Mouse (Mus musculus) ES-Bruce4 (cell line): ENCODE results near the gene Umodl1. TPM values are rescaled to one million over a fixed set of nuclear protein-coding genes. Genes with fewer than 3 reads are reported as not detected.

Experiments
- H3K27ac ChIP-seq: 2 replicates; pipeline ENCODE4 v1.5.1; 2012; ENCODE audit warnings: low read length, inconsistent platforms; ENCODE audit not compliant: insufficient read depth
- H3K27me3 ChIP-seq: 2 replicates; pipeline ENCODE4 v1.6.1; 2012; ENCODE audit warnings: mild to moderate bottlenecking, low read length, inconsistent platforms; ENCODE audit not compliant: control insufficient read depth, poor library complexity, insufficient read depth, severe bottlenecking
- H3K36me3 ChIP-seq: 2 replicates; pipeline ENCODE4 v1.6.1; 2012; ENCODE audit warnings: inconsistent platforms, mild to moderate bottlenecking, low read length, moderate library complexity; ENCODE audit not compliant: control insufficient read depth, poor library complexity, insufficient read depth, severe bottlenecking
- H3K4me1 ChIP-seq: one replicate; pipeline ENCODE4 v1.8.1; 2011; ENCODE audit warnings: low read length; ENCODE audit not compliant: control insufficient read depth, insufficient read depth
- H3K4me3 ChIP-seq: 2 replicates; pipeline ENCODE4 v1.5.1; 2011; ENCODE audit warnings: low read depth, mild to moderate bottlenecking, low read length
- H3K9ac ChIP-seq: 2 replicates; pipeline ENCODE4 v1.6.1; 2012; ENCODE audit warnings: low read depth, mild to moderate bottlenecking, inconsistent platforms; ENCODE audit not compliant: poor library complexity, severe bottlenecking
- H3K9me3 ChIP-seq: replicated peaks from 2 replicates; pipeline ENCODE4 v1.6.1; 2012; ENCODE audit warnings: mild to moderate bottlenecking, low read length, inconsistent platforms; ENCODE audit not compliant: control insufficient read depth, poor library complexity, insufficient read depth, severe bottlenecking
- CTCF ChIP-seq: IDR thresholded peaks from one replicate; pipeline ENCODE4 v1.8.1; 2011; ENCODE audit warnings: low read depth, low read length
- EP300 ChIP-seq: IDR thresholded peaks from 2 replicates; pipeline ENCODE4 v1.6.1; 2011; ENCODE audit warnings: low read depth, low read length; ENCODE audit not compliant: insufficient read depth
- POLR2A ChIP-seq: IDR thresholded peaks from one replicate; pipeline ENCODE4 v1.8.1; 2011; ENCODE audit warnings: low read length; ENCODE audit not compliant: insufficient read depth
- polyA plus RNA-seq: library from polyadenylated mRNA; stranded (reverse); fragments of >200 nt; gene quantifications from 2 replicates; pipeline ENCODE4 v1.2.4, GENCODE M21; 2011; ENCODE audit warnings: low read depth; ENCODE audit not compliant: missing spikeins, insufficient read depth, insufficient read length

Gene Umodl1
- not detected in 2 replicates for polyA plus RNA-seq

DNA sequence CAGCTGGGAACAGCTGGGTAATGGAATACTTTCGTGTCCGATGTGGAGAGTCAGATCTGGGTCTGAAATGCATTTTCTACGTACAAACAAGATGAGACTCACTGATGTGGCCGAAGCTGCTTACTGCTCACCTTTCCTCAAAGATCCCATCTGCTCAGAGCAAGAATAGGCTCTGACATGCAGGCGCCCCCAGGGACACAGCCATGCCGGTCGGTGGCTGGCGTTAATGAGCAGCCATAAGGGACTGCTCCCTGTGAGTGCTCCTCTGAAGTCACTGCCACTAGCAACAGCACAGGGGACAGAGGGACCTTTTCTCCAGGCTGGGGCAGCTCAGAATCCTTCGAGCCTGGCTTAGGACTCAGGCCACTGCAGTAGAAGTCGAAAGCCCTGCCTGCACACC, at the start of gene Umodl1:
TSS of gene Umodl1 (plus strand) at position 301 of the 400 bp plus-strand sequence.
- H3K9ac ChIP-seq: no peak within 1 kb of the TSS
- no peak within 1 kb of the TSS for H3K27ac ChIP-seq
- no peak within 1 kb of the TSS for H3K4me3 ChIP-seq
- H3K36me3 ChIP-seq: no peaks in the 10 kb centered on the region
- no peaks in the 10 kb centered on the region for H3K9me3 ChIP-seq
- H3K4me1 ChIP-seq: no peaks in the 10 kb centered on the region
- TF ChIP-seq POLR2A (no peak), CTCF (no peak), EP300 (no peak)
- H3K27me3 ChIP-seq: no peaks in the 10 kb centered on the region

DNA sequence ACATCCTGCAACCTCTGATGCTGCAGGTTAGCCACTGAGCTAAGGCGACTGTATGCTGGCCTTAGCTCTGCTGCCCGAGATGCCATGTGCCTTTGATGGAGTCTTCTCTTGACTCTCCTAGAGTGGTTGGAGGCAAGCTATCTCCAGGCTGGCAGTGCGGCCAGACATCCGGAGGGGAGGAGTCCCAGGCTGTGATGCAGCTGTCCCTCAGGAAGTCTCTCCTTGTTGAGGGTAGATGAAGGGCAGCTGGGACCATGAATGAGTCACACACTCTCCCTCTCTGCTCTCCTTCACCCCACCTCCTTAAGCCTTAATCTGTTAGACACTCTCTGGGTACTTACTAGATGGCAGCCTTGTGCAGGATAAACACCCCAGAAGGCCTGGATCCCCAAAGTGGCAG, 46.9 kb upstream of the Umodl1 start:
- Histone ChIP-seq H3K9ac (no peak overlapping the region), H3K9me3 (no peaks in the 10 kb centered on the region), H3K36me3 (no peaks in the 10 kb centered on the region), H3K27me3 (no peaks in the 10 kb centered on the region), H3K4me1 (no peaks in the 10 kb centered on the region), H3K27ac (no peak overlapping the region), H3K4me3 (no peak overlapping the region)
- TF ChIP-seq POLR2A (no peak), EP300 (no peak), CTCF (no peak)

DNA sequence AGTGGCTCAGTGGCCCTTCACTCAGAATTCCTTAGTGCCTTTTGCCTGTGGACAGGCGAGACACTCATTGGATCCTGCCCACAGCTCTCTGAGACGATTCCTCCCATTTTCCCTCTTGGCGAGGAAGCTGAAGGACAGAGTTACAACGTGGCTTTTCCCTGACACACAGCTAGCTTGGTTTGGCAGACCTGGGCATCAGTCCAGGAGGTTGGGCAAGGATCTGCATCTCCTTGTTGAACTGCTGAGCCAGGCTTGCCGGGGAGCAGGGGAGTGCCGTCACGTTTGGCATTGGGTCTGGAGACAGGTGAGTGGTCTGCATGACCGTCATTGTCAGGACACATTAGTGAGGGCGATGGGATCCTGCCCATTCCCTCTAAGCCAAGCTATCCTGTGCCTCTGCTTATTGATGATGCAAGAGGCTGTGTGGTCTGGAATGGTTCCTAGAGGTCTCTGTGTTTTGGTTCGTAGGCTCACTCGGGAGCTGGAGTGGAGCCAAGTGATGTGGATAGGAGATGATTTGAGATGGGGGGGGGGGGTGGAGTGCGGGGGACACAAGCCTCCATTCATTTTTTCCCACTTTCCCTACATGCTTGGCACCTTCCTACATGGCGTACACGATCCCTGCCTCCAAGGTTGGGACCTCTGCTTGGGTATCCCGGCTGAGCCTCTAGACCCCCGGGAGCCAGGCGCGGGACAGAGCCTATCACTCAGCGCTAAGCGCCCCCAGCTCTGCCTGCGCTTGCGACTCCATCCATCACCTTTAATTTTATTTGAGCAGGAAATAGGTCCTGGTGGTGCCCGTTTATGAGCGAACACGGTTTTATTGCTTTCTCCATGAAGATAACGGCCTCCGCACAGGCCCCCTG, 43.3 kb upstream of the Umodl1 start:
- H3K4me1 ChIP-seq: no peaks in the 10 kb centered on the region
- TF ChIP-seq POLR2A (no peak), EP300 (no peak), CTCF (no peak)
- no peak overlapping the region for H3K9ac ChIP-seq
- no peaks in the 10 kb centered on the region for H3K36me3 ChIP-seq
- no peak overlapping the region for H3K4me3 ChIP-seq
- H3K27me3 ChIP-seq: no peaks in the 10 kb centered on the region
- H3K9me3 ChIP-seq: no peaks in the 10 kb centered on the region
- no peak overlapping the region for H3K27ac ChIP-seq

DNA sequence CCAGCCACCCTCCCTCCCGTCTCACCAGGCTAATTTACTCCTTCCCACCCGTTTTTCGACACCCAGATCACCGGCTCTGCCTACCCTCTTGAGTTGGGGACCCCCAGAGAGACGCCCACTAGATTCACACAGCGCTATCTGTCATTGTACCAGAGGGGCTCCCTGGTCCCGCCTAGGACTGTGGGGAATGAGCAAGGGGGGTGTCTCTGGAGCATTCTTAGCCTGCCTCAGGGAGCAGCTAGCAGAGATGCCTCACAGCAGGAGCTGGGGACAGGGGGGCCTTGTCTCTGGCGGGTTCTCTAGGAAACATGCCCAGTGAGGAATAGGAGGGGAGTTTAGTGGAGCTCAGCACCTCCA, 42.7 kb upstream of the Umodl1 start:
- Histone ChIP-seq H3K27ac (no peak overlapping the region), H3K36me3 (no peaks in the 10 kb centered on the region), H3K9me3 (no peaks in the 10 kb centered on the region), H3K4me3 (no peak overlapping the region), H3K9ac (no peak overlapping the region), H3K27me3 (no peaks in the 10 kb centered on the region), H3K4me1 (no peaks in the 10 kb centered on the region)
- no peak for TF ChIP-seq EP300
- no peak for TF ChIP-seq CTCF
- no peak for TF ChIP-seq POLR2A

DNA sequence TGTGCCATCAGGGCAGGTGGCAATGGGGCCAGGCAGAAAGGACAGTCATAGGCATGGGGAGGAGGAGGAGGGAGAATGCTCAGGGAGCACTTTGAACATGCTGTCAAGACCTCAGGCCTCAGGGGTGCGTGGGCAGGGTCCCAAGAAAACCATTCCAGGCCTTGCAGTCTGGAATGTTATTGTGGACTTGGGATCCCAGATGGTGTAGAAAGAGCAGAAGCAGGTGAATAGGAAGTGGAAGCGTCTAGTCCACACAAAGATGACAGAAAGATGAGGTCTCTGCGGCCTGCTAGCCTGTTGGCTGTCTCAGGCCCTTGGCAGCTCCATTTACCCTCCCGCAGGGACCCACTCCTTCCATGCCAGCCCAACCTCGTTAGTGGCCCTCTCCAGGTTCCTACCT, 41.9 kb upstream of the Umodl1 start:
- no peak for TF ChIP-seq POLR2A
- TF ChIP-seq CTCF: no peak
- Histone ChIP-seq H3K9me3 (no peaks in the 10 kb centered on the region), H3K27ac (no peak overlapping the region), H3K4me1 (no peaks in the 10 kb centered on the region), H3K9ac (no peak overlapping the region), H3K4me3 (no peak overlapping the region), H3K27me3 (no peaks in the 10 kb centered on the region), H3K36me3 (no peaks in the 10 kb centered on the region)

DNA sequence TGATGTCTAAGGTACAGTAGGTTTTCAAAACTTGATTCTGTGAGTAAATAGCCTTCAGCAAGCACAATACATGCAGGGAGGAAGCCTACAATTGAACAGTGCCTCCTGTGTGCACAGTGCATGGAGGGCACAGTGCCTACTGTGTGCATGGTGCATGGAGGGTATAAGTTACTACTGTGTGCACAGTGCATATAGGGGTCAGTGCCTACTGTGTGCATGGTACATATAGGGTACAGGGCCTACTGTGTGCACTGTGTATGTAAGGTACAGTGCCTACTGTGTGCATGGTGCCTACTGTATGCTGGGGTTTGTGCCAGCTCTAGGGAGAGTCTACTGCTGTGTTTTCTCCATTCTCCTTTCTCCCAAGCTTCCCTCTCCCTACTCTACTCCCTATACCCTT, 40.2 kb upstream of the Umodl1 start:
- Histone ChIP-seq H3K9me3 (no peaks in the 10 kb centered on the region), H3K27me3 (no peaks in the 10 kb centered on the region), H3K9ac (no peak overlapping the region), H3K4me1 (no peaks in the 10 kb centered on the region), H3K27ac (no peak overlapping the region), H3K4me3 (no peak overlapping the region), H3K36me3 (no peaks in the 10 kb centered on the region)
- TF ChIP-seq CTCF: no peak
